Mouse (Mus musculus) neural tube, embryonic 14.5 days (tissue): ENCODE data around the gene Ttc28. TPM values are rescaled to one million over a fixed set of nuclear protein-coding genes. Genes with fewer than 3 reads are reported as not detected.

Source experiments
- ATAC-seq: fragments of 200-750 bp; cut with Nextera tagmentation; 2 replicates; pipeline ENCODE4 v1.8.0; 2017; ENCODE audit warnings: low read depth, mild to moderate bottlenecking, moderate TSS enrichment, moderate library complexity
- H3K27ac ChIP-seq: fragments of 300-500 bp; sonication (generic); 2 replicates; pipeline ENCODE4 v1.5.1; 2014; ENCODE audit warnings: low read depth, mild to moderate bottlenecking, control low read depth, low read length, moderate library complexity, mixed read lengths
- H3K27me3 ChIP-seq: fragments of 300-500 bp; sonication (generic); 2 replicates; pipeline ENCODE4 v1.6.1; 2014; ENCODE audit warnings: low read length; ENCODE audit not compliant: control insufficient read depth, insufficient read depth
- H3K36me3 ChIP-seq: fragments of 300-500 bp; sonication (generic); 2 replicates; pipeline ENCODE4 v1.6.1; 2014; ENCODE audit warnings: low read length, mixed read lengths; ENCODE audit not compliant: control insufficient read depth, insufficient read depth
- H3K4me1 ChIP-seq: fragments of 300-500 bp; sonication (generic); 2 replicates; pipeline ENCODE4 v1.6.1; 2014; ENCODE audit warnings: low read length; ENCODE audit not compliant: control insufficient read depth, insufficient read depth
- H3K4me2 ChIP-seq: fragments of 300-500 bp; sonication (generic); 2 replicates; pipeline ENCODE4 v1.6.1; 2014; ENCODE audit warnings: mild to moderate bottlenecking, low read depth, low read length, control low read depth
- H3K4me3 ChIP-seq: fragments of 300-500 bp; sonication (generic); 2 replicates; pipeline ENCODE4 v1.5.1; 2014; ENCODE audit warnings: low read depth, low read length, control low read depth, mixed read lengths
- H3K9ac ChIP-seq: fragments of 300-500 bp; sonication (generic); replicated peaks from 2 replicates; pipeline ENCODE4 v1.6.1; 2014; ENCODE audit warnings: low read depth, mild to moderate bottlenecking, control low read depth, low read length, mixed read lengths
- H3K9me3 ChIP-seq: fragments of 300-500 bp; sonication (generic); 2 replicates; pipeline ENCODE4 v1.6.1; 2016; ENCODE audit warnings: low read length; ENCODE audit not compliant: control insufficient read depth
- WGBS: fragments of 180-500 bp; shearing (Covaris S2); extraction: QIAGEN DNeasy Blood & Tissue Kit; methylation state at CpG from one replicate; pipeline ENCODE4 v1.1.7; 2014; 5-methylcytosine and 5-hydroxymethylcytosine counted together
- polyA plus RNA-seq: library from polyadenylated mRNA; unstranded; fragments of >200 nt; fragmentation: Nextera tagmentation; extraction: Ambion mirVana; gene quantifications from 2 replicates; pipeline ENCODE4 v1.2.1, GENCODE M21; 2014

Ttc28 gene
- polyA plus RNA-seq, 1 experiment from 2014 or later = 37.6 TPM

- Histone ChIP-seq H3K9me3 (no peaks in the 10 kb centered on the region), H3K36me3 (no peaks in the 10 kb centered on the region), H3K27ac (peak overlapping the region; percentile 74), H3K27me3 (no peaks in the 10 kb centered on the region), H3K4me3 (no peak overlapping the region), H3K4me2 (peak overlapping the region; percentile 18; the same call in 1 of the 2 replicates), H3K4me1 (peaks cover 46% of the 10 kb centered on the region), H3K9ac (no peak overlapping the region)
- ATAC-seq = no peak
- WGBS = 17% methylated on average over 11 of the region's 11 CpGs
These were observed 283.8 kb downstream of the Ttc28 start for GRCm38 (mm10) chr5:111163377-111163776.

- H3K27ac ChIP-seq = peak overlapping the region; percentile 74; the same call in 1 of the 2 replicates
These were observed 284.8 kb downstream of the Ttc28 start for GRCm38 (mm10) chr5:111164348-111164920.

GRCm38 (mm10) chr5:111170383-111170782 lies 290.8 kb downstream of the Ttc28 start:
- Histone ChIP-seq H3K36me3 (no peaks in the 10 kb centered on the region), H3K4me1 (peaks cover 7% of the 10 kb centered on the region), H3K27me3 (no peaks in the 10 kb centered on the region), H3K27ac (0 out of 2 replicates have a peak overlapping the region, but pooled peaks have one; percentile 28), H3K9ac (no peak overlapping the region), H3K4me3 (no peak overlapping the region), H3K4me2 (no peak overlapping the region), H3K9me3 (no peaks in the 10 kb centered on the region)
- 17% methylated on average over 9 of the region's 9 CpGs for WGBS
- no peak for ATAC-seq

More at GRCm38 (mm10) chr5:111164348-111164920, 284.8 kb downstream of the Ttc28 start:
- H3K27me3 ChIP-seq = no peaks in the 10 kb centered on the region
- H3K36me3 ChIP-seq = no peaks in the 10 kb centered on the region
- peaks cover 41% of the 10 kb centered on the region for H3K4me1 ChIP-seq
- H3K4me3 ChIP-seq = no peak overlapping the region
- H3K9me3 ChIP-seq = no peaks in the 10 kb centered on the region
- H3K9ac ChIP-seq = no peak overlapping the region
- no peak overlapping the region for H3K4me2 ChIP-seq
- 13% methylated on average over 9 of the region's 9 CpGs for WGBS
- no peak for ATAC-seq

DNA sequence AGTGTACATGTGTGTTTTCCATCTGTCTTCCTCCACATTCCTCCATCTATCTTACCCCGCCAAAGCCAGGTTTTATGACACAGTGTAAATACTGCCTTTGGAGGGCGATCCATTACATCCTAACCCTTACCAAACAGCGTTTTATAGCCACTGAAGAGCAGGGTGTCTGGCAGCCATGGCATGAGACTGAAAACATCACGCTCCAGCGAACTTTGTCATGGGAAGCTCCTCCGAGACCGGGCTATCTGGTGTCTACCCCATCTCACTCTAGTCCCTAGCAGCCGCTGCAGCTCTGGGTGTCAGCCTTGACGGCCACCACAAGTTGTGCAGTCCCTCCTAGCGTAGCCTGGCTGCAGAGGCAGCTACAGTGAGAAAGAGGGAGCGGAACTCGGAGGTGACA lies 295.8 kb downstream of the Ttc28 start:
- Histone ChIP-seq H3K4me3 (no peak overlapping the region), H3K9ac (no peak overlapping the region), H3K36me3 (no peaks in the 10 kb centered on the region), H3K27ac (peak overlapping the region; percentile 64; the same call in 1 of the 2 replicates), H3K4me1 (peaks cover 50% of the 10 kb centered on the region), H3K27me3 (no peaks in the 10 kb centered on the region), H3K9me3 (no peaks in the 10 kb centered on the region), H3K4me2 (peak overlapping the region; percentile 19; the same call in 1 of the 2 replicates)
- WGBS = 26% methylated on average over 12 of the region's 12 CpGs
- ATAC-seq = 0 out of 2 replicates have a peak, but pooled peaks have one; percentile 5

DNA sequence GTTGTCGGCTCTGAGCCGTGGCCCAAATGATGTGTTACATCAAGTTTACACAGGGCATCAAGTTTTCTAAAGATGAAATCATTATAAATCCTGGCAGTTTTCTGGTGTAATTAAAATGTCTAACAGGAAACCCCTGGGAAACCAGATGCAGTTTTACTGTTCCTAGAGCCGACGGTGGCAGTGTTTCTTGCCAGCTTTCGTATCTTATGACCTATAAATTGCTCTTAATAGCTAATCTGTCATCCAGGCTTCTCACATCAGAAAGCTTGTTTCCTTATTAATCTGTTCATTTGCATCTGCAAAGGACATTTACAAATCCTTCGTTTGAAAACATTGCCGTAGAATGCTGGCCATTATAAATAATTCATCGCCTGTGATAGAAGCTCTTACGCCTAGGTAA lies 296.2 kb downstream of the Ttc28 start:
- Histone ChIP-seq H3K36me3 (no peaks in the 10 kb centered on the region), H3K27me3 (no peaks in the 10 kb centered on the region), H3K4me2 (peak overlapping the region; percentile 19; the same call in 1 of the 2 replicates), H3K9me3 (no peaks in the 10 kb centered on the region), H3K4me3 (no peak overlapping the region), H3K9ac (no peak overlapping the region), H3K4me1 (peaks cover 55% of the 10 kb centered on the region), H3K27ac (0 out of 2 replicates have a peak overlapping the region, but pooled peaks have one; percentile 64)
- ATAC-seq = no peak
- 22% methylated on average over 9 of the region's 9 CpGs for WGBS

GRCm38 (mm10) chr5:111176441-111176840 lies 296.8 kb downstream of the Ttc28 start:
- WGBS = 85% methylated on average over 13 of the region's 13 CpGs
- H3K36me3 ChIP-seq = no peaks in the 10 kb centered on the region
- H3K27ac ChIP-seq = peak overlapping the region; percentile 45; the same call in 1 of the 2 replicates
- no peaks in the 10 kb centered on the region for H3K27me3 ChIP-seq
- H3K4me2 ChIP-seq = no peak overlapping the region
- H3K4me1 ChIP-seq = peaks cover 61% of the 10 kb centered on the region
- no peak overlapping the region for H3K4me3 ChIP-seq
- no peaks in the 10 kb centered on the region for H3K9me3 ChIP-seq
- H3K9ac ChIP-seq = no peak overlapping the region
- no peak for ATAC-seq

GRCm38 (mm10) chr5:111178324-111179076 lies 298.9 kb downstream of the Ttc28 start:
- peaks cover 69% of the 10 kb centered on the region for H3K4me1 ChIP-seq

GRCm38 (mm10) chr5:111179651-111180050 lies 300.0 kb downstream of the Ttc28 start:
- H3K4me3 ChIP-seq = no peak overlapping the region
- H3K4me2 ChIP-seq = 0 out of 2 replicates have a peak overlapping the region, but pooled peaks have one; percentile 18
- 19% methylated on average over 7 of the region's 7 CpGs for WGBS
- H3K27ac ChIP-seq = peak overlapping the region; percentile 83
- no peaks in the 10 kb centered on the region for H3K9me3 ChIP-seq
- 0 out of 2 replicates have a peak, but pooled peaks have one; percentile 25 for ATAC-seq
- H3K4me1 ChIP-seq = peaks cover 69% of the 10 kb centered on the region
- H3K9ac ChIP-seq = peak overlapping the region; percentile 1; the same call in 1 of the 2 replicates
- no peaks in the 10 kb centered on the region for H3K27me3 ChIP-seq
- H3K36me3 ChIP-seq = no peaks in the 10 kb centered on the region

More at GRCm38 (mm10) chr5:111178324-111179076, 298.9 kb downstream of the Ttc28 start:
- peak overlapping the region; percentile 1; the same call in 1 of the 2 replicates for H3K9ac ChIP-seq
- 33% methylated on average over 21 of the region's 21 CpGs for WGBS
- H3K27me3 ChIP-seq = no peaks in the 10 kb centered on the region
- peak overlapping the region; percentile 83 for H3K27ac ChIP-seq
- no peaks in the 10 kb centered on the region for H3K9me3 ChIP-seq
- H3K4me3 ChIP-seq = no peak overlapping the region
- no peaks in the 10 kb centered on the region for H3K36me3 ChIP-seq
- no peak for ATAC-seq
- H3K4me2 ChIP-seq = no peak overlapping the region; the same call in 1 of the 2 replicates
